In the genomic region with DNA sequence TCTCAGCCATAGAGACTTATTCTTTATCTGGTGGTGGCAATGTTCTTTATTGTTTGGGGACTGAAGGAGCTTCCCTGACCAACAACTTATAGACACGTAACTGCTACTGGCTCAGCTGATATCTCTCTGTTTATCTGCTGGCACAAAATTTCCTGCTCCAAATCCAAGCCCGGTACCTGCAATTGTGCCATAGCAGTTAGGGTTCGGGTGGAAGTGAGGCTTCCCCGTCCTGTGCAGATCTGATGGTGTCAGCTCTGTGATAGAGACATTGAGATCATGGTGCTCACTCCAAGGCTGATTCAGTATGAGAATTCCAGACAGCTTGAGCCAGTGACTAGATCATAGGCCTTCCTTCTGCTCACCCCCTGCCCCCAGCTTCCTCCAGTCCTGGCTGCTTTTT, we compare ENCODE assay signal across 23 mouse cellular contexts. TPM values are rescaled to one million over a fixed set of nuclear protein-coding genes. Genes with fewer than 3 reads are reported as not detected.
"Had no signal": no experiment of that assay in that cellular context is flagged by ENCODE, and none has a peak within 500 bp of the region (broad histone marks: within the 10 kb centered on the region; RNA-seq: fewer than 3 reads in every experiment).

No protein-coding gene starts in this region.

- H3K4me1 ChIP-seq: neural tube, embryonic 13.5 days; neural tube, embryonic 15.5 days; stomach, embryonic 15.5 days had no signal

- H3K9ac ChIP-seq: neural tube, embryonic 13.5 days; neural tube, embryonic 15.5 days; stomach, embryonic 15.5 days had no signal

- H3K27ac ChIP-seq: neural tube, embryonic 13.5 days; neural tube, embryonic 15.5 days; stomach, embryonic 15.5 days; stomach, postnatal 0 days had no signal

- H3K4me2 ChIP-seq: neural tube, embryonic 13.5 days; neural tube, embryonic 15.5 days; stomach, embryonic 15.5 days had no signal

- DNase-seq: retina, postnatal 1 day; right cerebral cortex, adult 18-20 months; right cerebral cortex, postnatal 14 days; right cerebral cortex, postnatal 25 days; right cerebral cortex, postnatal 4 days; spleen, adult 18-20 months; thymus, adult 18-20 months; thymus, adult 2 months; thymus, postnatal 14 days; thymus, postnatal 25 days; thymus, postnatal 36 days; thymus, postnatal 4 days had no signal

- H3K4me3 ChIP-seq: neural tube, embryonic 13.5 days; neural tube, embryonic 15.5 days; stomach, embryonic 15.5 days had no signal

- H3K9me3 ChIP-seq: neural tube, embryonic 13.5 days; neural tube, embryonic 15.5 days; stomach, embryonic 15.5 days had no signal

- H3K27me3 ChIP-seq: neural tube, embryonic 13.5 days; neural tube, embryonic 15.5 days; stomach, embryonic 15.5 days had no signal

- H3K36me3 ChIP-seq: neural tube, embryonic 13.5 days; neural tube, embryonic 15.5 days; stomach, embryonic 15.5 days had no signal

RNA-seq across cellular contexts. Expression of gene Igfbp3, which starts 18.2 kb away (rescaled TPM):
- total RNA-seq: neutrophil, adult 5-6 weeks had no signal

RNA-seq across cellular contexts. Expression of gene Igfbp1, which starts 34.4 kb away (rescaled TPM):
- total RNA-seq: neutrophil, adult 5-6 weeks had no signal
- polyA plus RNA-seq: neural tube, embryonic 14.5 days; spleen, adult 2 months; urinary bladder, adult 2 months had no signal

RNA-seq across cellular contexts. Expression of gene Gm11985, which starts 43.6 kb away (rescaled TPM):
- total RNA-seq: neutrophil, adult 5-6 weeks had no signal
- polyA plus RNA-seq: neural tube, embryonic 13.5 days; neural tube, embryonic 15.5 days; small intestine, adult 2 months; spleen, adult 2 months; stomach, embryonic 15.5 days; stomach, embryonic 16.5 days; stomach, postnatal 0 days; thymus, adult 2 months; thymus, postnatal 0 days; urinary bladder, adult 2 months had no signal
